Mouse (Mus musculus) myocyte (in vitro differentiated cells): ENCODE results near the gene Ndrg2. TPM values are rescaled to one million over a fixed set of nuclear protein-coding genes. Genes with fewer than 3 reads are reported as not detected.

Experiments used
- H3K27me3 ChIP-seq: one replicate; pipeline ENCODE4 v1.6.1; 2011; ENCODE audit not compliant: control insufficient read depth, insufficient read depth, insufficient read length
- H3K36me3 ChIP-seq: one replicate; pipeline ENCODE4 v1.6.1; 2011; ENCODE audit not compliant: control insufficient read depth, insufficient read depth
- H3K4me2 ChIP-seq: one replicate; pipeline ENCODE4 v1.6.1; 2011; ENCODE audit warnings: low read depth, control low read depth
- H3K4me3 ChIP-seq: one replicate; pipeline ENCODE4 v1.5.1; 2011; ENCODE audit warnings: mild to moderate bottlenecking, control low read depth, moderate library complexity
- H3K79me2 ChIP-seq: one replicate; pipeline ENCODE4 v1.6.1; 2011; ENCODE audit not compliant: control insufficient read depth, insufficient read depth
- H3ac ChIP-seq: one replicate; pipeline ENCODE4 v1.6.1; 2011; ENCODE audit not compliant: control insufficient read depth, insufficient read length
- CEBPB ChIP-seq: IDR thresholded peaks from 2 replicates; pipeline ENCODE4 v1.6.1; 2011; ENCODE audit warnings: mild to moderate bottlenecking, moderate library complexity; ENCODE audit not compliant: poor library complexity, insufficient read depth, severe bottlenecking
- E2F4 ChIP-seq: IDR thresholded peaks from one replicate; pipeline ENCODE4 v1.6.1; 2011; ENCODE audit warnings: mild to moderate bottlenecking, control low read depth, moderate library complexity; ENCODE audit not compliant: insufficient read depth
- MAX ChIP-seq: IDR thresholded peaks from one replicate; pipeline ENCODE4 v1.6.1; 2011; ENCODE audit warnings: low read depth, mild to moderate bottlenecking, control low read depth
- MYOD1 ChIP-seq, 3 experiments: IDR thresholded peaks; one replicate each; pipeline ENCODE4 v1.6.1; 2011; ENCODE audit warnings: control low read depth in 2 of 3, low read depth in 2 of 3, mild to moderate bottlenecking in 2 of 3, moderate library complexity in 1 of 3; ENCODE audit not compliant: insufficient read length in 2 of 3, control insufficient read depth in 1 of 3
- MYOG ChIP-seq, 3 experiments: IDR thresholded peaks; one replicate each; pipeline ENCODE4 v1.6.1; 2011; ENCODE audit warnings: control low read depth in 2 of 3, low read depth in 2 of 3, mild to moderate bottlenecking in 2 of 3; ENCODE audit not compliant: insufficient read length in 2 of 3, control insufficient read depth in 1 of 3, insufficient read depth in 1 of 3
- POLR2A ChIP-seq: IDR thresholded peaks from one replicate; pipeline ENCODE4 v1.6.1; 2011; ENCODE audit warnings: low read depth, mild to moderate bottlenecking, control low read depth, moderate library complexity; ENCODE audit not compliant: insufficient read length
- POLR2AphosphoS2 ChIP-seq: IDR thresholded peaks from one replicate; pipeline ENCODE4 v1.6.1; 2011; ENCODE audit warnings: low read depth, control low read depth; ENCODE audit not compliant: insufficient read length
- REST ChIP-seq: IDR thresholded peaks from one replicate; pipeline ENCODE4 v1.6.1; 2011; ENCODE audit warnings: mild to moderate bottlenecking, control low read depth, moderate library complexity; ENCODE audit not compliant: insufficient read depth, insufficient read length
- SRF ChIP-seq: IDR thresholded peaks from one replicate; pipeline ENCODE4 v1.6.1; 2011; ENCODE audit warnings: low read depth; ENCODE audit not compliant: control insufficient read depth, insufficient read length
- TCF12 ChIP-seq: IDR thresholded peaks from one replicate; pipeline ENCODE4 v1.6.1; 2011; ENCODE audit warnings: mild to moderate bottlenecking, control low read depth; ENCODE audit not compliant: poor library complexity, insufficient read depth, severe bottlenecking
- TCF3 ChIP-seq: IDR thresholded peaks from one replicate; pipeline ENCODE4 v1.6.1; 2011; ENCODE audit warnings: low read depth, control low read depth; ENCODE audit not compliant: insufficient read length
- USF1 ChIP-seq: IDR thresholded peaks from one replicate; pipeline ENCODE4 v1.6.1; 2011; ENCODE audit warnings: low read depth, mild to moderate bottlenecking, control low read depth, moderate library complexity
- polyA plus RNA-seq: library from polyadenylated mRNA; unstranded; fragments of >200 nt; fragmentation: generic; extraction: Trizol; gene quantifications from one replicate; pipeline ENCODE4 v1.2.1, GENCODE M21; 2012; ENCODE audit warnings: missing spikeins

Ndrg2 gene
- polyA plus RNA-seq = 31.8 TPM

GRCm38 (mm10) chr14:51913960-51914762, at the start of gene Ndrg2:
Ndrg2 (minus strand) TSS chr14:51914158.
- no peaks in the 10 kb centered on the region for H3K79me2 ChIP-seq
- H3K36me3 ChIP-seq = no peaks in the 10 kb centered on the region
- no peaks in the 10 kb centered on the region for H3K27me3 ChIP-seq
- H3ac ChIP-seq = peak within 1 kb of the TSS; percentile 43
- H3K4me3 ChIP-seq = peak within 1 kb of the TSS; percentile 29
- peak within 1 kb of the TSS; percentile 87 for H3K4me2 ChIP-seq
- no peak for TF ChIP-seq REST
- no peak for TF ChIP-seq MAX
- TF ChIP-seq SRF = no peak

- TF ChIP-seq SRF (no peak), MYOG (IDR thresholded peaks at IDR 0.05; ENCODE audit: control insufficient read depth in 1 of 3, insufficient read depth in 1 of 3, insufficient read length in 2 of 3, low read depth in 2 of 3) (no peak), TCF3 (no peak), POLR2A (no peak), MYOD1 (IDR thresholded peaks at IDR 0.05; ENCODE audit: control insufficient read depth in 1 of 3, insufficient read length in 2 of 3, low read depth in 2 of 3) (no peak), CEBPB (no peak), REST (no peak), POLR2AphosphoS2 (no peak), USF1 (no peak), TCF12 (no peak), MAX (no peak), E2F4 (no peak)
- Histone ChIP-seq H3K4me3 (no peak overlapping the region), H3K27me3 (no peaks in the 10 kb centered on the region), H3ac (no peak overlapping the region), H3K36me3 (no peaks in the 10 kb centered on the region), H3K79me2 (no peaks in the 10 kb centered on the region), H3K4me2 (peak overlapping the region; percentile 32)
Measured at GRCm38 (mm10) chr14:51960316-51960715, 46.4 kb upstream of the Ndrg2 start.

GRCm38 (mm10) chr14:51943336-51943735, 29.4 kb upstream of the Ndrg2 start:
- no peak overlapping the region for H3K4me3 ChIP-seq

GRCm38 (mm10) chr14:51942236-51942635, 28.3 kb upstream of the Ndrg2 start:
- TF ChIP-seq REST (no peak), MAX (no peak), MYOD1 (IDR thresholded peaks at IDR 0.05; ENCODE audit: control insufficient read depth in 1 of 3, insufficient read length in 2 of 3, low read depth in 2 of 3) (no peak), POLR2A (no peak), E2F4 (no peak), SRF (no peak), USF1 (no peak), MYOG (IDR thresholded peaks at IDR 0.05; ENCODE audit: control insufficient read depth in 1 of 3, insufficient read depth in 1 of 3, insufficient read length in 2 of 3, low read depth in 2 of 3) (no peak), POLR2AphosphoS2 (no peak)
- no peaks in the 10 kb centered on the region for H3K36me3 ChIP-seq
- H3K79me2 ChIP-seq = no peaks in the 10 kb centered on the region
- H3K27me3 ChIP-seq = no peaks in the 10 kb centered on the region
- H3ac ChIP-seq = no peak overlapping the region
- no peak overlapping the region for H3K4me2 ChIP-seq
- H3K4me3 ChIP-seq = no peak overlapping the region

More at GRCm38 (mm10) chr14:51943336-51943735, 29.4 kb upstream of the Ndrg2 start:
- TF ChIP-seq MAX (no peak), SRF (no peak), REST (no peak), E2F4 (no peak), MYOG (IDR thresholded peaks at IDR 0.05; ENCODE audit: control insufficient read depth in 1 of 3, insufficient read depth in 1 of 3, insufficient read length in 2 of 3, low read depth in 2 of 3) (no peak), TCF3 (no peak), MYOD1 (IDR thresholded peaks at IDR 0.05; ENCODE audit: control insufficient read depth in 1 of 3, insufficient read length in 2 of 3, low read depth in 2 of 3) (no peak), POLR2AphosphoS2 (no peak)
- no peaks in the 10 kb centered on the region for H3K27me3 ChIP-seq
- no peaks in the 10 kb centered on the region for H3K36me3 ChIP-seq
- H3K79me2 ChIP-seq = no peaks in the 10 kb centered on the region
- H3K4me2 ChIP-seq = no peak overlapping the region
- H3ac ChIP-seq = no peak overlapping the region

- Histone ChIP-seq H3K36me3 (no peaks in the 10 kb centered on the region), H3ac (no peak overlapping the region), H3K27me3 (no peaks in the 10 kb centered on the region), H3K4me3 (no peak overlapping the region), H3K4me2 (peak overlapping the region; percentile 25), H3K79me2 (no peaks in the 10 kb centered on the region)
- TF ChIP-seq MAX (no peak), USF1 (no peak), SRF (no peak), TCF3 (no peak), MYOG (IDR thresholded peaks at IDR 0.05; ENCODE audit: control insufficient read depth in 1 of 3, insufficient read depth in 1 of 3, insufficient read length in 2 of 3, low read depth in 2 of 3) (no peak)
Measured at GRCm38 (mm10) chr14:51941577-51941976, 27.6 kb upstream of the Ndrg2 start.
